Mouse (Mus musculus): ENCODE data around the gene Hk1.
A peak's percentile ranks its signal among the peaks of the same experiment; 100 is the strongest.
"Not testable (repeated sequence)": the region's sequence is repeated elsewhere in the genome, so short reads cannot be mapped to it uniquely, and the experiment has no call there.

The Hk1 gene

GRCm38 (mm10) chr10:62341956-62342355 is 37.8 kb downstream of the Hk1 start:
- no peak for DNase-seq (ENCODE audit: low read depth in 2 of 2, low spot score in 2 of 2)

DNA sequence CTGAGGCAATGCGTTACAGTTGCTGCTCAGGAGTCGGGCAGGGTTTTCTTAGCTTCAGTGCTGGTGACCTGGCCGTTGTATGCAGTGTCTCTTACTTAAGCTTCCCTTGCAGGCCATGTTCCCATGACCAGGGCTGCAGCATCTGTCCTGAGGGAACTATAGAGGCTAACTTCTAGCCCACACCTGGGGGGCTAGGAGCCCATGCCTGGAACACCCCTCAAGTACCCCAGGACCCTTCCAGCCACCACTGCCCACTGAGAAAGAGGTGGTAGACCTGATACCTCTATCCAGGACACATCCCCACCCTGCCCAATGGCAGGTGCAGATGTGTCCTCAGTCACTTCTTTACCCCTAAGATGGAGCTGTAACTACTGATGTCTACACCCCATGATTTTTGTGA is 38.7 kb downstream of the Hk1 start:
- DNase-seq (ENCODE audit: low read depth in 2 of 2, low spot score in 2 of 2) = no peak

GRCm38 (mm10) chr10:62340095-62340731 is 39.5 kb downstream of the Hk1 start:
- DNase-seq (ENCODE audit: low read depth in 2 of 2, low spot score in 2 of 2) = peak; percentile 97

DNA sequence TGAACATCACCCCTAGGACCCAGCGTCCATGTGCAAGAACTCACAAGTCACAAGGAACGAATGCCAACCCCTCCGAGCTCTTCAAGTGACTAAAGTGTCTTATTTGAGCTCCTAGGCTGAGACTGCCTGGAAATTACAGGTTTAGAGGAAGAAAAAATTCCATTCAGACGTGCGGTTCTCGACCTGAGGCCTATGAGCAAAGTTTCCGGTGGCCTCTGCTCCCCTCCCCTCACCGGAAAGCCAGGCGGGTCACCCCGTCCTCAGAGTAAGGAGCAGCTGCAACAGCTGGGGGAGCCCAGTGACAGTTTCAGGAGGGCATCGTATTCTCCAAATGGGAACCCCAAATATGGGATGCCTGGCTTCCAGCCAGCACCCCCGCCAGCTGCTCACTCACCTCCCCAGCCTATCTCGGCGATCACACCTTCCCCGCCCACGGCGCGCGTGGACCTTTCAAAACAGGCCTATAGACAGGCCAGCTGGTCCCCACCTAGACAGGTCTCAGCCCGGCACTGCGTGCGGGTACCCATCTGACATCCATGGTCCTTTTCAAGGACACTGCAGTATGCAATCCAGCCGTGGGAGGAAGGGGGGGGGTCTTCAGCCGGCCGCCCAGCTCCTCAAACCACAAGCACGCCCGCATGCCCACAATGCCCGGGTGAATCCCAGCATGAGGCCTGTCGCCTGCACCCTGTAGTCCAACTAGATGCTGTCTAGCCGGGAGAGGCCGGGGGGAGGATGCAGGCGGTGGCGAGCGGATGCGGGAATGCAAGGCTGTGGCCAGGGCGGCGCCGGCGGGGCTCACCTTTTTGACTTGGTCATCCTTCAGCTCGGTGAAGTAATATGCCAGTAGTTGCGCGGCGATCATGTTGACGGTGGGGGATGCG is 40.3 kb downstream of the Hk1 start:
- peak; percentile 29 to 53 for DNase-seq (ENCODE audit: low read depth in 2 of 2, low spot score in 2 of 2)

- DNase-seq (ENCODE audit: low read depth in 2 of 2, low spot score in 2 of 2) = no peak
Measured at GRCm38 (mm10) chr10:62338626-62339025, 41.1 kb downstream of the Hk1 start.

DNA sequence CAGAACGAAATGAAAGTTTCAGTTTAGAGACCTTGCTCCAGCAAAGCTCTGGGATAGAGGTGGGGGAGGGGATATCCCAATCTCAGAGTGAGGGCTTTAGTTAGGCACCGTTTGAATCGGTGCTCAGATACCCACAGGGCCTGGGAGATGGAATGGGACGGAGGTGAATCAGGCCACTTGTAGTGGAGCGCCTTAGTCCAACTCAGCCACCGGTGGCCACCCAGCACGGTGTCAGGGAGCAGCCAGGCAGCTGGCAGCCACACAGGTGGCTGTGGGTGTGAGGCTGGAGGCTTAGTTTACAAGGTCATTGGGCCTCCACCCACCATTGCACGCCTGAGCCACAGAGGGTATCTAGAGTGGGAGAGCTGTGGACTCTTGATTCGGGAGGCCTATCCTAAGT is 41.5 kb downstream of the Hk1 start:
- DNase-seq (ENCODE audit: low read depth in 2 of 2, low spot score in 2 of 2) = no peak

DNA sequence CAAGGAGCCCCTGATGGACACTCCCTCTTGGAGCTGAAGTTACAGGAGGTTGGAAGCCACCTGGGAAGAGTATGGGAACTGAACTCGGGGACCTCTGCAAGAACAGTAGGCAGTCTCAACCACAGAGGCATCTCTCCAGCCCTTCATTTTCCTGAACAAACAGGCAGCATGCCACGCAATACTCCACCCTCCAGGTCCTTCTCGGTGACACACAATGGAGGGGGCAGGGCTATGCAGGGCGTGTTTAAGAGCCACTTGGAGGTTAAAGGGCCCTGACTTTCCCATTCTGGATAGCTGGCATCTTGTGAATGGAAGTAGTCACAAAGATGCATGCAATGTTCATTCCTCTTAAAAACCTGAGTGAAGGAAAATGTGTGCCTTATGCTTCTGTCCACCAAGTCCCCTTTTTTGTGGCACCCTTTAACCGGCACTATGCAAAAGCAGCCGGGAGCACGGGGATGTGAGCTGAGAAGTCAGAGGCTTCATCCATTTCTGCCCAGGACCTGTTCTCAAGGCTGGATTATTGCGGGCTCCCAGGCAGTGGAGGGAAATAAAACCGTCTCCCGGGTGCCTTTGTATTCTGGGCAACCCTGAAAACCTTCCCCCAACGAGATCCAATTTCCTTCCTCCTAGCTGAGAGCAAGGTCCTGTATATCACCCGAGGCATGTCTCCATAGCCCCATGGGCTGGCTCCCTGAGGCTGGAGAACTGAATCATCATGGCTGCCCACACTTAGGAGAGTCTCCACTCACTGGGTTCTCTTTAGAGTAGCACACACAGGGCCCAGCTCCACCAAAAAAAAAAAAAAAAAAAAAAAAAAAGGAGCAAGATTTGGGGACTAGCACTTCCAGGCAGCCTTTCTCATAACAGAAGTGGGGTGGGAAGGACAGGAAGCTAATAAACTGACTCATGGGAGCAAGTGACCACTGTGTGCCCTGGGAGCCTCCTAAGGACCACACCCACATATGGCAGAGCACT is 42.8 kb downstream of the Hk1 start:
- no peak for DNase-seq (ENCODE audit: low read depth in 2 of 2, low spot score in 2 of 2)

DNA sequence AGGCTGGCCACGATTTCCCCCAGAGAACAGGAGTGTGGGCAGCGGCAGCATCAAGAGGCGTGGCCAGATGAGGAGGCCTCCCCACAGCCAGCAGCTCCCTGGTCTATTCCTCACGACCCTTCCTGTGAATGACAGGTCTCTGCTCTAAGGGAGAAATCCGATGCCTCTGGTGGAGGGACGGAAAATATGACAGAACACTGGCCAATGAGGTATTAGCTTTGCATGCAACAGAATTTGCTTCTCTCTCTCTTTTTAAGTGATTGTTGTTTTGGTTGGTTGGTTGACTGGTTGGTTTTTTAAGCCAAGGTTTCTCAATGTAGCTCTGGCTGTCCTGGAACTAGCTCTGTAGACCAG is 44.3 kb downstream of the Hk1 start:
- no peak for DNase-seq (ENCODE audit: low read depth in 2 of 2, low spot score in 2 of 2)

GRCm38 (mm10) chr10:62334686-62335422 is 44.9 kb downstream of the Hk1 start:
- no peak for DNase-seq (ENCODE audit: low read depth in 2 of 2, low spot score in 2 of 2)

GRCm38 (mm10) chr10:62333269-62333668 is 46.4 kb downstream of the Hk1 start:
- DNase-seq (ENCODE audit: low read depth in 2 of 2, low spot score in 2 of 2) = no peak

DNA sequence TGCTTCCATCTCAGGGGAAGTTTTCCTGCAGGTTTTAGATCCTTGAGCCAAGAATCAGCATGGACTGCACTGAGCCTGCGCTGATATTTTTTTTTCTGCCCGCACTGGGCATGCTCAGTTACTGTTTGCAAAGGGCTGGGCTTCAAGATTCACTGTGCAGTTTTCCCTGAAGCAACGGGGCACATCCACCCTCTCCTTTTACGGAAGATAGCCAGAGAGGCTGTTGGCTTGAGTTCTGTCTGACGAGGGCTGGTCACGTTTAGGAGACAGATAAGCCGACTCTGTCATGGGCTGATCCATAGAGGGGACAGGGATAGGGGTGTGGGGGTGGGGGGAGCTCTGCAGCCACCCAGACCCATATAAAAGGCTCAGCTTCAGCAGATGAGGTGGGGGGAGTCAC is 47.2 kb downstream of the Hk1 start:
- no peak for DNase-seq (ENCODE audit: low read depth in 2 of 2, low spot score in 2 of 2)

- no peak for DNase-seq (ENCODE audit: low read depth in 2 of 2, low spot score in 2 of 2)
Measured at GRCm38 (mm10) chr10:62331771-62332170, 47.9 kb downstream of the Hk1 start.

- DNase-seq (ENCODE audit: low read depth in 2 of 2, low spot score in 2 of 2) = no peak
Measured at GRCm38 (mm10) chr10:62331296-62331695, 48.4 kb downstream of the Hk1 start.

DNA sequence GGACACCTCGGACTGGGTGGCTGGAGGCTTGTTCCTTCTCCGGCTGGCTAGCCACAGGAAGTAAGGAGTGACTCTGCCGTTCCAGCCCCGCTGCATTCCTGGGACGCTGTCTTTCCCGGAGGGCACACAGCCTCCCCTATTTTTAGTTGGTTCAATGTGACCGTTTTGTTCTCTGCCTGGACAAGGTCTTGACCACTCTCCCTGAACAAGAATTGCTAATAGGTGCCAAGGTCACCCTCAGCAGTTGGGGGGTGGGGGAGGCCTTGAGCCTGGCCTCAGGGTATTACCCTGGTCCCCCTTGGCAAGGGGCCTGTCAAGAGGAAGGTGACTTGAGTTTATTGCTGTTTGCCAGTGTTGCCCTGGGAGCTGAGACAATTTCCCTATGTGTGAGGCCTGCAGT is 49.9 kb downstream of the Hk1 start:
- DNase-seq (ENCODE audit: low read depth in 2 of 2, low spot score in 2 of 2) = no peak

DNA sequence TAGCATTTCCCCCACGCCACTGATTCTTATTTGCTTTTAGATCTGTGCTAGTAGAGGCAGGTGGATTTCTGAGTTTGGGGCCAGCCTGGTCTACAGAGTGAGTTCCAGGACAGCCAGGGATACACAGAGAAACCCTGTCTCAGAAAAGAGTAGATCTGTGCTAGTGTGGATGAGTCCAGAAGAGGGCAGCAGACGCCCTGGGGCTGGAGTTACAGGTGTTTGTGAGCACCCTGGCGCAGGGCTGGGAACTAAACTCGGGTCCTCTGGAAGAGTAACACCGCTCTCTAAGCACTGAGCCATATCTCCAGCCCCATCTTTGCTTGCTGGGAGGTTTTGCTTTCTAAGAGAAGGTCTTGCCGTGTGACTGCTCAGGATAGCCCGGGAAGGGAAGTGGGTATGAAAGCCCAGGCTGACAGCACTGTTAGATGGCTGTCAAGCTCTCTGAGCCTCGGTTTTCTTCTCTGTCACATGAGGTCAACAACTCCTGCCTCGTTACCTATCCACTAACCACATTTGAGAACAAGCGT is 50.8 kb downstream of the Hk1 start:
- DNase-seq (ENCODE audit: low read depth in 2 of 2, low spot score in 2 of 2) = peak in 1 of 2 experiments; percentile 17

- DNase-seq (ENCODE audit: low read depth in 2 of 2, low spot score in 2 of 2) = peak; percentile 42 to 47
Measured at GRCm38 (mm10) chr10:62327572-62328317, 52.0 kb downstream of the Hk1 start.

DNA sequence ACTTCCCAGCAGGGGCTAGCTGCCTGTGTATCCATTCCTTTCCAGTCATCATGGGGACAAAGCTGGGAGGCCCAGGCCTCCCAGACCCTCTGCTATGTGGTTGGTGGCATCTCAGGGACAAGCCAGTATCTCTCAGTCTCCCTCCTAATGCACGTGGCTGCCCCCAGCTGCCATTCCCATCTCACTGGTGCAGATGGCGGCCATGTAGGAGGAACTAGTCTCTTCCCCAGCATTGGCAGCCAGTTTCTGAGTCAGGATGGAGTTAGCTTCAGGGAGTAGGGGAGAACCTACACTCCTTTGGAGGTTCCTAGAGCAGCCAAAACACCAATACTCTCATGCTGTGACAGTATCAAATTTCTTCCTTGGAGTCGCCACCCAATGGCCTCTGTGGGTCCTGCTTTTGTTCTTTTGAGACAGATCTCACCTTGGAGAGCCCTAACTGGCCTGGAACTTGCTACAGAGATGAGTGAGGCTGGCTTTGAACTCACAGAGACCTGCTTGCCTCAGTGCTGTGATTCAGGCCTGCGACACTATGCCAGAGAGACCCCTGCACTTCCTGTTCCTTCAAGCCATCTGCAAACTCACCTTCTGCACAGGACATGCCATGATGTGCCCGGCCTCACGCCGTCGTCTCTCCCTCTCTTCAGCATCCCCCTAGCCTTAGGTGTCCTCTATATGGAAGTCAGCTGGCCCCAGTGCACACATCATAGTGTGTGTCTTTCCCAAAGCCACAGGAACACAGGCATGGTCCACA is 52.7 kb downstream of the Hk1 start:
- DNase-seq (ENCODE audit: low read depth in 2 of 2, low spot score in 2 of 2) = no peak

DNA sequence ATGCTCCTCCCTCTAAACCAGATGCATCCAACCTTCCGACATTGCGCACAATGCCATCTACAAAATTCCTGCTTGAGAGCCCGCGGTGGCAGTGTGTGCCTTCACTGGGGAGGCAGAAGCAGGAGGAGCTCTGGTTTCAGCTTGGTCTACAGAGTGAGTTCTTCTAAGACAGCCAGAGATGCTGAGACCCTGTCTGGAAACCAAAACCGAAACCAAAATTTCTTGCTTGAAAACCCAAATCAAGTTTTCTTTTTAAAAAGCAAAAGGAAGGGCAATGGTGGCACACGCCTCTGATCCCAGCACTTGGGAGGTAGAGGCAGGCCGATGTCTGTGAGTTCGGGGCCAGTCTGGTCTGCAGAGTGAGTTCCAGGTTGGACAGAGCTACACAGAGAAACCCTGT is 53.7 kb downstream of the Hk1 start:
- no peak for DNase-seq (ENCODE audit: low read depth in 2 of 2, low spot score in 2 of 2)

DNA sequence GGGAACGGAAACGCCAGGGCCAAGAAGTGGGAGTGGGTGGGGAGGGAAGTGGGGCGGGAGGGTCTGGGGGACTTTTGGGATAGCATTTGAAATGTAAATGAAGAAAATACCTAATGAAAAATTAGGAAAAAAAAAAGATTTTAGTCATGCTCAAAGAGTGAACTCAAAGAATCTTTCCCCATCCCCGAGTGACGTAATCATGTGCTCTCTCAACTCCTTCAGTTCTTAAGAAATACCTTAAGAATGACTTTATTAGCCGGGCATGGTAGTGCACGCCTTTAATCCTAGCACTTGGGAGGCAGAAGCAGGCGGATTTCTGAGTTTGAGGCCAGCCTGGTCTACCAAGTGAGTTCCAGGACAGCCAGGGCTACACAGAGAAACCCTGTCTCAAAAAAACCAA is 56.9 kb downstream of the Hk1 start:
- DNase-seq (ENCODE audit: low read depth in 2 of 2, low spot score in 2 of 2) = not testable (repeated sequence)

Data from CD8-positive naive resting alpha-beta T cell, adult 2 months (primary cell).